Mouse (Mus musculus) stomach, embryonic 15.5 days (tissue): ENCODE data around the gene Ccdc142. TPM values are rescaled to one million over a fixed set of nuclear protein-coding genes. Genes with fewer than 3 reads are reported as not detected.

Experiments used
- ATAC-seq: fragments of 200-750 bp; cut with Nextera tagmentation; 2 replicates; pipeline ENCODE4 v1.8.0; 2017; ENCODE audit warnings: low read depth, moderate number of reproducible peaks, moderate TSS enrichment; ENCODE audit not compliant: insufficient read depth, low FRiP score
- H3K27ac ChIP-seq: fragments of 300-500 bp; sonication (generic); 2 replicates; pipeline ENCODE4 v1.5.1; 2015; ENCODE audit warnings: mild to moderate bottlenecking, inconsistent platforms
- H3K27me3 ChIP-seq: fragments of 300-500 bp; sonication (generic); replicated peaks from 2 replicates; pipeline ENCODE4 v1.6.1; 2015; ENCODE audit warnings: inconsistent platforms
- H3K36me3 ChIP-seq: fragments of 300-500 bp; sonication (generic); 2 replicates; pipeline ENCODE4 v1.6.1; 2015; ENCODE audit warnings: inconsistent platforms
- H3K4me1 ChIP-seq: fragments of 300-500 bp; sonication (generic); 2 replicates; pipeline ENCODE4 v1.6.1; 2015; ENCODE audit warnings: inconsistent platforms
- H3K4me2 ChIP-seq: fragments of 300-500 bp; sonication (generic); 2 replicates; pipeline ENCODE4 v1.6.1; 2015; ENCODE audit warnings: mild to moderate bottlenecking, inconsistent platforms
- H3K4me3 ChIP-seq: fragments of 300-500 bp; sonication (generic); replicated peaks from 2 replicates; pipeline ENCODE4 v1.5.1; 2015; ENCODE audit warnings: inconsistent platforms
- H3K9ac ChIP-seq: fragments of 300-500 bp; sonication (generic); 2 replicates; pipeline ENCODE4 v1.6.1; 2015; ENCODE audit warnings: inconsistent platforms
- H3K9me3 ChIP-seq: fragments of 300-500 bp; sonication (generic); 2 replicates; pipeline ENCODE4 v1.6.1; 2016; ENCODE audit warnings: inconsistent platforms
- WGBS: fragments of 180-500 bp; shearing (Covaris S2); methylation state at CpG from one replicate; pipeline ENCODE4 v1.1.7; 2015; 5-methylcytosine and 5-hydroxymethylcytosine counted together
- polyA plus RNA-seq: library from polyadenylated mRNA; unstranded; fragments of >200 nt; fragmentation: Nextera tagmentation; extraction: Ambion mirVana; gene quantifications from 2 replicates; pipeline ENCODE4 v1.2.1, GENCODE M21; 2015

Ccdc142 gene
- 2.5 and 3.6 TPM in 2 replicates for polyA plus RNA-seq

- no peaks in the 10 kb centered on the region for H3K9me3 ChIP-seq
- no peaks in the 10 kb centered on the region for H3K36me3 ChIP-seq
- peak within 1 kb of the TSS; percentile 99 for H3K4me2 ChIP-seq
- peaks cover 19% of the 10 kb centered on the region for H3K4me1 ChIP-seq
- no peaks in the 10 kb centered on the region for H3K27me3 ChIP-seq
- 0% methylated on average over 25 of the region's 25 CpGs for WGBS
- H3K27ac ChIP-seq: peak within 1 kb of the TSS; percentile 85
- peak within 1 kb of the TSS; percentile 73 for H3K4me3 ChIP-seq
- peak; percentile 88 for ATAC-seq
- peak within 1 kb of the TSS; percentile 70 for H3K9ac ChIP-seq
Observed at GRCm38 (mm10) chr6:83101316-83101687, at the start of gene Ccdc142, which contains the start of gene Gm42688. Ccdc142 (plus strand) TSS chr6:83101601. Gm42688 (plus strand) TSS chr6:83101617.

GRCm38 (mm10) chr6:83053136-83053960 lies 48.1 kb upstream of the Ccdc142 start:
- Histone ChIP-seq H3K4me1 (peaks cover 22% of the 10 kb centered on the region), H3K9me3 (no peaks in the 10 kb centered on the region), H3K27ac (peak overlapping the region; percentile 84), H3K36me3 (peaks cover 19% of the 10 kb centered on the region), H3K4me2 (peak overlapping the region; percentile 82), H3K9ac (peak overlapping the region; percentile 55), H3K4me3 (peak overlapping the region; percentile 85), H3K27me3 (no peaks in the 10 kb centered on the region)
- ATAC-seq: no peak
- 2% methylated on average over 26 of the region's 26 CpGs for WGBS

GRCm38 (mm10) chr6:83054074-83054851 lies 47.1 kb upstream of the Ccdc142 start, which contains the start of gene Aup1:
Aup1 (plus strand) TSS chr6:83054521.
- H3K4me1 ChIP-seq: peaks cover 22% of the 10 kb centered on the region
- no peaks in the 10 kb centered on the region for H3K9me3 ChIP-seq
- peak; percentile 97 for ATAC-seq
- peak within 1 kb of the TSS; percentile 85 for H3K4me3 ChIP-seq
- H3K36me3 ChIP-seq: peaks cover 19% of the 10 kb centered on the region
- H3K4me2 ChIP-seq: peak within 1 kb of the TSS; percentile 82
- peak within 1 kb of the TSS; percentile 94 for H3K9ac ChIP-seq
- H3K27ac ChIP-seq: peak within 1 kb of the TSS; percentile 84
- WGBS: under 1% methylated on average over 62 of the region's 64 CpGs
- no peaks in the 10 kb centered on the region for H3K27me3 ChIP-seq

GRCm38 (mm10) chr6:83054871-83055431 lies 46.5 kb upstream of the Ccdc142 start, which contains the start of gene Htra2:
Htra2 (minus strand) TSS chr6:83055273.
- H3K36me3 ChIP-seq: peaks cover 19% of the 10 kb centered on the region
- H3K4me1 ChIP-seq: peaks cover 22% of the 10 kb centered on the region
- peak within 1 kb of the TSS; percentile 82 for H3K4me2 ChIP-seq
- H3K27ac ChIP-seq: peak within 1 kb of the TSS; percentile 84
- ATAC-seq: no peak
- peak within 1 kb of the TSS; percentile 85 for H3K4me3 ChIP-seq
- H3K9ac ChIP-seq: peak within 1 kb of the TSS; percentile 94
- WGBS: under 1% methylated on average over 50 of the region's 50 CpGs
- H3K9me3 ChIP-seq: no peaks in the 10 kb centered on the region
- no peaks in the 10 kb centered on the region for H3K27me3 ChIP-seq

- WGBS: 40% methylated on average over 3 of the region's 3 CpGs
- Histone ChIP-seq H3K36me3 (peaks cover 7% of the 10 kb centered on the region), H3K4me3 (peak within 1 kb of the TSS; percentile 22), H3K9ac (no peak within 1 kb of the TSS), H3K27me3 (peaks cover 18% of the 10 kb centered on the region), H3K9me3 (no peaks in the 10 kb centered on the region), H3K4me2 (peak within 1 kb of the TSS; percentile 35), H3K4me1 (peaks cover 18% of the 10 kb centered on the region), H3K27ac (peak within 1 kb of the TSS; percentile 32; the same call in 1 of the 2 replicates)
- ATAC-seq: peak; percentile 49
Observed at GRCm38 (mm10) chr6:83057790-83058189, 43.6 kb upstream of the Ccdc142 start, which contains the start of gene Dqx1. Dqx1 (plus strand) TSS chr6:83057844.

- no peaks in the 10 kb centered on the region for H3K9me3 ChIP-seq
- no peak overlapping the region for H3K27ac ChIP-seq
- no peak for ATAC-seq
- 87% methylated on average over 2 of the region's 2 CpGs for WGBS
- 0 out of 2 replicates have a peak overlapping the region, but pooled peaks have one; percentile 22 for H3K4me3 ChIP-seq
- peaks cover 27% of the 10 kb centered on the region for H3K27me3 ChIP-seq
- peaks cover 7% of the 10 kb centered on the region for H3K36me3 ChIP-seq
- H3K9ac ChIP-seq: no peak overlapping the region
- H3K4me1 ChIP-seq: peaks cover 10% of the 10 kb centered on the region
- peak overlapping the region; percentile 35; the same call in 1 of the 2 replicates for H3K4me2 ChIP-seq
Observed at GRCm38 (mm10) chr6:83058725-83059124, 42.7 kb upstream of the Ccdc142 start.

- Histone ChIP-seq H3K4me3 (no peak overlapping the region), H3K36me3 (no peaks in the 10 kb centered on the region), H3K9ac (no peak overlapping the region), H3K9me3 (no peaks in the 10 kb centered on the region), H3K4me1 (peaks cover 24% of the 10 kb centered on the region), H3K27ac (no peak overlapping the region), H3K4me2 (no peak overlapping the region), H3K27me3 (peaks cover 93% of the 10 kb centered on the region)
- no peak for ATAC-seq
- 32% methylated on average over 8 of the region's 8 CpGs for WGBS
Observed at GRCm38 (mm10) chr6:83065995-83066394, 35.4 kb upstream of the Ccdc142 start.

GRCm38 (mm10) chr6:83066441-83066840 lies 35.0 kb upstream of the Ccdc142 start:
- H3K27me3 ChIP-seq: peaks cover 93% of the 10 kb centered on the region
- H3K9me3 ChIP-seq: no peaks in the 10 kb centered on the region
- no peak overlapping the region for H3K27ac ChIP-seq
- H3K36me3 ChIP-seq: no peaks in the 10 kb centered on the region
- no peak overlapping the region for H3K9ac ChIP-seq
- H3K4me1 ChIP-seq: peaks cover 28% of the 10 kb centered on the region
- ATAC-seq: no peak
- H3K4me3 ChIP-seq: no peak overlapping the region
- 24% methylated on average over 6 of the region's 6 CpGs for WGBS
- no peak overlapping the region for H3K4me2 ChIP-seq

- H3K4me3 ChIP-seq: peak overlapping the region; percentile 28
- ATAC-seq: no peak
- peaks cover 94% of the 10 kb centered on the region for H3K27me3 ChIP-seq
- no peaks in the 10 kb centered on the region for H3K36me3 ChIP-seq
- H3K9me3 ChIP-seq: no peaks in the 10 kb centered on the region
- H3K27ac ChIP-seq: no peak overlapping the region
- H3K4me1 ChIP-seq: peaks cover 28% of the 10 kb centered on the region
- 9% methylated on average over 8 of the region's 8 CpGs for WGBS
- no peak overlapping the region for H3K9ac ChIP-seq
- H3K4me2 ChIP-seq: peak overlapping the region; percentile 56
Observed at GRCm38 (mm10) chr6:83068221-83068620, 33.2 kb upstream of the Ccdc142 start.

- no peak overlapping the region for H3K9ac ChIP-seq
- peaks cover 94% of the 10 kb centered on the region for H3K27me3 ChIP-seq
- H3K4me1 ChIP-seq: peaks cover 28% of the 10 kb centered on the region
- H3K4me3 ChIP-seq: peak overlapping the region; percentile 28
- peak overlapping the region; percentile 56 for H3K4me2 ChIP-seq
- no peak for ATAC-seq
- 1% methylated on average over 80 of the region's 81 CpGs for WGBS
- no peak overlapping the region for H3K27ac ChIP-seq
- no peaks in the 10 kb centered on the region for H3K9me3 ChIP-seq
- no peaks in the 10 kb centered on the region for H3K36me3 ChIP-seq
Observed at GRCm38 (mm10) chr6:83068706-83069487, 32.5 kb upstream of the Ccdc142 start.
